Mouse (Mus musculus) bone marrow macrophage, adult 2 months (primary cell): ENCODE data around the gene Esr1. TPM values are rescaled to one million over a fixed set of nuclear protein-coding genes. Genes with fewer than 3 reads are reported as not detected.

ENCODE experiments used
- H3K27ac ChIP-seq: 2 replicates; pipeline ENCODE4 v1.5.1; 2012; ENCODE audit warnings: low read depth, low read length; ENCODE audit not compliant: insufficient read depth
- H3K4me1 ChIP-seq: 2 replicates; pipeline ENCODE4 v1.6.1; 2012; ENCODE audit warnings: low read length; ENCODE audit not compliant: control insufficient read depth, insufficient read depth
- H3K4me3 ChIP-seq: 2 replicates; pipeline ENCODE4 v1.5.1; 2012; ENCODE audit warnings: mild to moderate bottlenecking, low read length, moderate library complexity; ENCODE audit not compliant: insufficient read depth
- CTCF ChIP-seq: IDR thresholded peaks from 2 replicates; pipeline ENCODE4 v1.5.1; 2012; ENCODE audit warnings: low read depth, mild to moderate bottlenecking, low read length, moderate library complexity
- POLR2A ChIP-seq: IDR thresholded peaks from 2 replicates; pipeline ENCODE4 v1.6.1; 2012; ENCODE audit warnings: mild to moderate bottlenecking, low read depth, low read length, borderline replicate concordance
- polyA plus RNA-seq: library from polyadenylated mRNA; stranded (reverse); fragments of >200 nt; gene quantifications from 2 replicates; pipeline ENCODE4 v1.2.4, GENCODE M21; 2012; ENCODE audit not compliant: missing spikeins, insufficient read depth, insufficient read length

Esr1 gene
- polyA plus RNA-seq, 1 experiment: 5.6 TPM

- TF ChIP-seq CTCF (no peak), POLR2A (no peak)
- H3K4me3 ChIP-seq: no peak overlapping the region
These were observed 72.4 kb downstream of the Esr1 start for GRCm38 (mm10) chr10:4683711-4684265.

GRCm38 (mm10) chr10:4694336-4694865, 83.0 kb downstream of the Esr1 start:
- no peak for TF ChIP-seq POLR2A
- no peak for TF ChIP-seq CTCF
- H3K4me1 ChIP-seq: no peaks in the 10 kb centered on the region
- H3K27ac ChIP-seq: no peak overlapping the region
- H3K4me3 ChIP-seq: no peak overlapping the region

More at GRCm38 (mm10) chr10:4683711-4684265, 72.4 kb downstream of the Esr1 start:
- H3K4me1 ChIP-seq: no peaks in the 10 kb centered on the region
- H3K27ac ChIP-seq: no peak overlapping the region

GRCm38 (mm10) chr10:4709915-4710314, 98.5 kb downstream of the Esr1 start:
- Histone ChIP-seq H3K27ac (no peak overlapping the region), H3K4me1 (no peaks in the 10 kb centered on the region), H3K4me3 (no peak overlapping the region)
- TF ChIP-seq POLR2A (no peak), CTCF (no peak)

- no peak for TF ChIP-seq POLR2A
- Histone ChIP-seq H3K27ac (no peak overlapping the region), H3K4me3 (no peak overlapping the region), H3K4me1 (no peaks in the 10 kb centered on the region)
These were observed 100.0 kb downstream of the Esr1 start for GRCm38 (mm10) chr10:4711434-4711833.

- peak overlapping the region; percentile 46 for H3K4me3 ChIP-seq
- no peak overlapping the region for H3K27ac ChIP-seq
- no peak for TF ChIP-seq POLR2A
- H3K4me1 ChIP-seq: no peaks in the 10 kb centered on the region
These were observed 100.9 kb downstream of the Esr1 start for GRCm38 (mm10) chr10:4712061-4712908.

GRCm38 (mm10) chr10:4713398-4713797, 102.0 kb downstream of the Esr1 start:
- no peak for TF ChIP-seq CTCF
- TF ChIP-seq POLR2A: no peak
- no peak overlapping the region for H3K4me3 ChIP-seq
- no peak overlapping the region for H3K27ac ChIP-seq
- H3K4me1 ChIP-seq: no peaks in the 10 kb centered on the region

- TF ChIP-seq POLR2A: no peak
- peak; percentile 39; the same call in 1 of the 2 replicates for TF ChIP-seq CTCF
- H3K27ac ChIP-seq: no peak overlapping the region
- no peak overlapping the region for H3K4me3 ChIP-seq
- H3K4me1 ChIP-seq: no peaks in the 10 kb centered on the region
These were observed 113.5 kb downstream of the Esr1 start for GRCm38 (mm10) chr10:4724851-4725250.

- H3K4me3 ChIP-seq: no peak overlapping the region
- no peaks in the 10 kb centered on the region for H3K4me1 ChIP-seq
- H3K27ac ChIP-seq: no peak overlapping the region
- TF ChIP-seq POLR2A: no peak
- TF ChIP-seq CTCF: no peak
These were observed 114.7 kb downstream of the Esr1 start for GRCm38 (mm10) chr10:4726141-4726540.

- Histone ChIP-seq H3K27ac (no peak overlapping the region), H3K4me1 (no peaks in the 10 kb centered on the region), H3K4me3 (no peak overlapping the region)
- TF ChIP-seq POLR2A (no peak), CTCF (no peak)
These were observed 120.9 kb downstream of the Esr1 start for GRCm38 (mm10) chr10:4732328-4732727.

GRCm38 (mm10) chr10:4733987-4734386, 122.6 kb downstream of the Esr1 start:
- TF ChIP-seq CTCF (no peak), POLR2A (no peak)
- no peak overlapping the region for H3K4me3 ChIP-seq
- H3K27ac ChIP-seq: no peak overlapping the region
- no peaks in the 10 kb centered on the region for H3K4me1 ChIP-seq
